Mouse (Mus musculus) cerebellum, adult 9-10 months (tissue): ENCODE measurements around the gene Calhm2.
A peak's percentile ranks its signal among the peaks of the same experiment; 100 is the strongest.
"Not testable (repeated sequence)": the region's sequence is repeated elsewhere in the genome, so short reads cannot be mapped to it uniquely, and the experiment has no call there.

Source experiments
- DNase-seq: peaks from one replicate; pipeline ENCODE4 v3.0.0; 2022

Gene Calhm2

GRCm38 (mm10) chr19:47149854-47150253, 11.8 kb upstream of the Calhm2 start:
- no peak for DNase-seq

- no peak for DNase-seq
Observed at GRCm38 (mm10) chr19:47148267-47148847, 10.3 kb upstream of the Calhm2 start.

GRCm38 (mm10) chr19:47144154-47144553, 6.1 kb upstream of the Calhm2 start, which contains the start of gene Calhm1:
TSS of gene Calhm1 (minus strand) at chr19:47144254.
- no peak for DNase-seq

GRCm38 (mm10) chr19:47142438-47142837, 4.3 kb upstream of the Calhm2 start:
- DNase-seq = no peak

GRCm38 (mm10) chr19:47139611-47140010, 1.5 kb upstream of the Calhm2 start:
- DNase-seq = not testable (repeated sequence)

GRCm38 (mm10) chr19:47137051-47137581, 978 bp downstream of the Calhm2 start:
- peak; percentile 25 for DNase-seq

- no peak for DNase-seq
Observed at GRCm38 (mm10) chr19:47136170-47136569, 1.9 kb downstream of the Calhm2 start.

GRCm38 (mm10) chr19:47135568-47135967, 2.5 kb downstream of the Calhm2 start:
- DNase-seq = no peak

GRCm38 (mm10) chr19:47133161-47133560, 4.9 kb downstream of the Calhm2 start:
- no peak for DNase-seq

GRCm38 (mm10) chr19:47130551-47131125, 7.5 kb downstream of the Calhm2 start:
- DNase-seq = no peak

GRCm38 (mm10) chr19:47128835-47129234, 9.3 kb downstream of the Calhm2 start:
- no peak for DNase-seq

GRCm38 (mm10) chr19:47128164-47128563, 9.9 kb downstream of the Calhm2 start:
- no peak for DNase-seq

- no peak for DNase-seq
Observed at GRCm38 (mm10) chr19:47122802-47123201, 15.3 kb downstream of the Calhm2 start.

GRCm38 (mm10) chr19:47121054-47121453, 17.0 kb downstream of the Calhm2 start:
- DNase-seq = peak; percentile 17

- no peak for DNase-seq
Observed at GRCm38 (mm10) chr19:47118634-47119033, 19.5 kb downstream of the Calhm2 start.

GRCm38 (mm10) chr19:47104641-47105271, 33.3 kb downstream of the Calhm2 start:
- no peak for DNase-seq

- DNase-seq = no peak
Observed at GRCm38 (mm10) chr19:47101080-47101479, 37.0 kb downstream of the Calhm2 start.

- peak; percentile 95 for DNase-seq
Observed at GRCm38 (mm10) chr19:47090550-47091156, 47.4 kb downstream of the Calhm2 start, which contains the start of the genes Usmg5 and Pdcd11. TSS of gene Usmg5 (minus strand) at chr19:47090647. TSS of gene Pdcd11 (plus strand) at chr19:47090768.

GRCm38 (mm10) chr19:47089718-47090525, 48.2 kb downstream of the Calhm2 start:
- DNase-seq = peak; percentile 27

GRCm38 (mm10) chr19:47088226-47088625, 49.9 kb downstream of the Calhm2 start:
- DNase-seq = no peak

- DNase-seq = peak; percentile 71
Observed at GRCm38 (mm10) chr19:47067924-47068611, 70.0 kb downstream of the Calhm2 start.
